Mouse (Mus musculus): ENCODE results near the gene Ewsr1.

- no peak for TF ChIP-seq POLR2AphosphoS2 (IDR thresholded peaks at IDR 0.05; ENCODE audit: low read depth, low read length)
- no peak for TF ChIP-seq NELFE (IDR thresholded peaks at IDR 0.05; ENCODE audit: low read depth, low read length)
- TF ChIP-seq POLR2A (IDR thresholded peaks at IDR 0.05; ENCODE audit: low read depth, low read length) = no peak
- TF ChIP-seq CTCF (conservative IDR thresholded peaks at IDR 0.05 in 1 of 2, IDR thresholded peaks at IDR 0.05 in 1 of 2; ENCODE audit: low read depth in 2 of 2, low read length in 2 of 2) = no peak
- no peak for TF ChIP-seq CHD1 (IDR thresholded peaks at IDR 0.05; ENCODE audit: low read depth, low read length)
- no peak for TF ChIP-seq UBTF (IDR thresholded peaks at IDR 0.05; ENCODE audit: low read depth, low read length)
Observed at GRCm38 (mm10) chr11:5101641-5102040, 2.6 kb upstream of the Ewsr1 start.
